Mouse (Mus musculus): ENCODE data around the gene Rhog.
"Not testable (repeated sequence)": the region's sequence is repeated elsewhere in the genome, so short reads cannot be mapped to it uniquely, and the experiment has no call there.

Rhog gene

DNA sequence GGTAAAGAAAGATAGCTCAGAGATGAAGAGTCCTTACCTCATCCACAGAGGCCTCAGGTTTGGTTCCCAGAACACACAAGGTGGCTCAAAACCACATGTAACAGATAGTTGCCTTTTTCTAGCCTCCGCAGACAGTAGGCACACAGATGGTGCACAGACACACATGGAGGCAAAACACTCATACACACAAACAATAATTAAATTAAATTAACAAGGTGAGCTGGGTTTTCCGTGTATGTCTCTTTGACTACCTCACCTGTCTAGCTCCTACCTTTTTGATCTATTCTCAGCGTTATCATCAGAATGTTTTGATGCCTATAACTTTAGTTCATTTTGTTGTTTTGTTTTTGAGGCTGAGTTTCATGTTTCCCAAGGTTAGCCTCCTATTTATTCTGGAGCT, at the start of gene Rhog:
Rhog (minus strand) TSS at position 101 of the 400 bp plus-strand sequence.
- DNase-seq (ENCODE audit: low read depth, low spot score): no peak

DNA sequence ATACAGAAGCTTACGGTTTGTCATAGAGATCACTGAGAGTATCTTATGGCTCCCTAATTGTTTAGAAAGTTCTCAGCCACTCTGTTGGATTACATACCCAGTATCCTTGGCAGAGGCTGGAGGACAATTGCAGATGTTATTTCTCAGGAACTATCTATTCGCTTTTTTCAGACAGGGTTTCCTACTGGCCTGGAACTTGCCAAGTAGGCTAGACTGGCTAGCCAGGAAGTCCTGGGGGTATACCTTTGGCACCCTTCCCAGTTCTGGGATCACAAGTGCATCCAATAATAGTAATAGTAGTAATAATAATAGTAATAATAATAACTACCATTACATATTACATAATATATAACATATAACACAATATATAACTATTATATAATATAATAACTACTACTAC, 49.7 kb upstream of the Rhog start:
- no peak for DNase-seq (ENCODE audit: low read depth, low spot score)

DNA sequence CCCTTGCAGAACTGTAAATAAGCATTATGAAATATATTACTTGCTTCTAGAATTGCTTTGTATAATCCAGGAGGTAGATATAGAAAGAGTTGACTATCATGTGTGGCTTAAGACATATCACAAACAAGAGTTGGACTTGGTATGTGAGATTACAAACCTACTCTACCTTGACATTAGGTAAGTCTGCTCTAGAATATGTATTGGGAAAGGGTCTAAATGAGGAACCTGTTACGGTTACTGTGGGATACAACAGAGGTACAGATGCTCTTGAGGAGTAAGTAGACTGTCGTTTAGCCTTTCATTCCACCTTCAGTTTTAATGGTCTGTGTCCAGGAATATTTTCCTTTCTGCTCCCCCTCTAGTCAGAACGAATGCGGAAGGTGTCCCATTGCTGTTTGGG, 46.6 kb upstream of the Rhog start:
- no peak for DNase-seq (ENCODE audit: low read depth, low spot score)

DNA sequence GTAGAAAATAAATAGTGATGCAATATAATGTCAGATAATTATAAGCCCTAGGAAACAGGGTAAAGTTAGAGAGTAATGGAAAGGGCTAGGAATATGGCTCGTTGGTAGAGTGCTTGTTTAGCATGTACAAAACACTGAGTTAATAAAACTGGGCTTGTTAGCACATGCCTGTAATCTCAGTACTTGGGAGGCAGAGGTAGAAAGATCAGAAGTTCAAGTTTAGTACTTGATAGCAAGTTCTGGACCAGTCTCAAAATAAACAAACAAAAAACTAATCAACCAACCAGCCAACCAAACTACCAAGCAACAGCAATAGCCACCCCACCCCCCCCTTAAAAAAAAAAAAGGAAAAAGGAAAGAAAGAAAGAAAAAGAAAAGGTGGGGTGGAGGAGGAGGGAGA, 44.9 kb upstream of the Rhog start:
- DNase-seq (ENCODE audit: low read depth, low spot score): no peak

DNA sequence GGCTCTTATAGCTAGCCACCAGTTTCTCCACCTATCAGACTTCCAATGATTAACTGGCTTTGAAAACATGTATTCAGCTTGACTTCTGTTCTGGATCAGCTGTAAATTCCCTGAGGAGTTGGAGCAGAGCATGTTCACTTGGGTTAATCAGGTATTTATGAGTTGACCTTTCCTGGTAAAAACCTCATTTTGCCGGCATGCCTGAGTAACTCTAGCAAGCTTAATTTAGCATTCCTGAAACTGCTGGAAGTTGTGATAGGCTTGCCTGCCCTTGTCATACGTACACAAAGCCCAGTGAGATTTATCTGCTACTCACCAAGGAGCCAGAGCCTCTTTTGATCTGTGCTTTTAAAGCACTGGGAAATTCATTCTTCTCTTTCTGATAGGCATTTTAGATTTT, 37.4 kb upstream of the Rhog start:
- DNase-seq (ENCODE audit: low read depth, low spot score): no peak

DNA sequence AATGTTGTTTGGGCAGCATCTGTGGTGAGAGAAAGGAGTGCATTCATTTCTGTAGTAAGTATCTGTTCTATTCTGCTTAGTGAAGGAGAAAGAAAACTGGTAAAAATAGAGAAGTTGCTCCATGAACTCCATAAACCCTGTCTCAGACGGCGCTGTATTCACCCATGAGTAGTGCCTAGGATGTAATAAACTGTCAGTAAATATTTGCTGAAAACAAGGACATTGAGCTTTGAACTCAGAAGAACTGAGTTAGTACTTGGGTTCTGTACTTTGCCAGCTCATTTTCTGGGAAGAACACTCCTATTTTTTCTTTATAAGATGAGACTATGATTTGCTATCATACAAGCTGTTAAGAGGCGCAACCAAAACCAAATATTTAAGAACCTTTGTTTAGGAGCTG, 36.4 kb upstream of the Rhog start:
- DNase-seq (ENCODE audit: low read depth, low spot score): no peak

DNA sequence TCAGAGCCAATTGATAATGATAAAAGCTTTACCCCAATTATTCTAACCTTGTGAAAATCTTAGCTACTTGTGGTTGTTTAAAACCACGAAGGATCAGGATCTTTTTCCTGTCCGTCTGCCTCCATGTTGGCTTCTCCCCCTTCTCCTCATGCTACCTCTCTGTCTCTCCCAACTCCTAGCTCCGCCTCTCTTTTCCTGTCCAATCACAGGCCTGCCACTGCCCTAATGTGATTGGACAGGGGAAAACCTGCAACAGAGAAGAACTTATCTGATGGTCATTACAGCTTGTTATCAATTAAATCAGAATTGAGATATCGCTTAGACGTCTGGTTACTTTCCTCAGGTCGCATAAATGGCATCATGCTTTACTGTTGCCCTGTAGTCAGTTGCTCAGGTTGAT, 33.6 kb upstream of the Rhog start:
- DNase-seq (ENCODE audit: low read depth, low spot score): no peak

DNA sequence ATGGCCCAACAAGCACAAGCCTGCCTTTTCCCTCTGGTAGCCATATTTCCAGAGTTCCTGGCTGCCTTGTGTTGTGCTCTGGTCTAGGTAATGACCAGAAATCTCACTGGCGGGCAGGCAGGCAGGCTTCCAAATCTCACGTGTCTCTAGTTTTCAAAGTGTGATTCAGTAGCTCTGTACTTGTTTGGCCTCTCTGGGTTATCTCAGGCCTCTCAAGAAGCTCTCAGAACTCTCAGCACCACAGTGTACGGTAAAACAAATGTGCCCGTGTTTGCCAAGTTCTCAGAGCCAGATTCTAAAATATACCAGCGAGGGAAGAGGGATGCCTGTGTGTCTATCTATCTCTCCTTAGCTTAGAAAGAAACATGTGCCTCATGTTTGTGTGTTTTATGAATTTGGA, 26.4 kb upstream of the Rhog start:
- DNase-seq (ENCODE audit: low read depth, low spot score): no peak

DNA sequence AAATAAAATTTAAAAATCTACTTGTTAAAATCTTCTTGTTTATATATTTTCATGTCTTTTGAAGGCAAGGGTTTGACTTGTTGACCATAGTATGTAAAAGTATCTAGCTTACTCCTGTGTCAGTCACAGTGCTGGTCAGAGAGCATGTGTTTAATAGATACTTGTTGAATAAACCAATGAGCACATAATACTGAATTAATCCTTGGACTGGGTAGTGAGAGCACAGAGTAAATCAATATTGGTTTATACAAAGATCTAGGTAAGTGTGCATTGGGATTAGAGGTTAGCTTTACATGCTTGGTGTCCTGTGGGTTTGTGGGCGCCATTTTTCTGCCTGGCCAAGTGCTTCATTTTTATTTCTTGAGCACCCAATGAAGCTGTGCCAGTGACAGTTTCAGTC, 25.5 kb upstream of the Rhog start:
- no peak for DNase-seq (ENCODE audit: low read depth, low spot score)

DNA sequence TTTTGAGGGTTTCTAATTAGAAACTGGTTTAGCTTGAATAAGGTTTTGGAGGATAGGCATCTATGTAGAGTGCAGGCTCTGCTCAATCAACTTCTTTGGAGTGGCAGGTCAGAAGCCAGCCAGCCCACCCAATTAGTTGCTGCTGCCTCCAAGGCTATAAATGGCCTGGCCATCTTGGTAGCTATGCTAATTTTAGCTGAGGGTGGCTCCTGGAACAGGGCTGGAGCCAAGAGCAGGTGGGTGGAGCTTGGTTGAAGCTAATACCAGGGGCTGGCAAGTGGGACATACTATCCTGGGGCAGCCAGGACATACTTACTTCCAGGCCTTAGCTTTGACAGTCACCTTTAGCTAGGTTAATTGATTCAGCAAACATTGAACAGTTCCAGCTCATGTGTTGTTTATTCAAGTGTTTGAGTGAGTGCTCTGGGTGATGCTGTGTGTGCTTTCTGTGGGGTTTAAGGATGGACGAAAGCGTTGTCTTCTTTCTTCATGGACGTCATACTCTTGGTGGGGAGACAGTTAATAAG, 16.6 kb upstream of the Rhog start:
- DNase-seq (ENCODE audit: low read depth, low spot score): no peak

DNA sequence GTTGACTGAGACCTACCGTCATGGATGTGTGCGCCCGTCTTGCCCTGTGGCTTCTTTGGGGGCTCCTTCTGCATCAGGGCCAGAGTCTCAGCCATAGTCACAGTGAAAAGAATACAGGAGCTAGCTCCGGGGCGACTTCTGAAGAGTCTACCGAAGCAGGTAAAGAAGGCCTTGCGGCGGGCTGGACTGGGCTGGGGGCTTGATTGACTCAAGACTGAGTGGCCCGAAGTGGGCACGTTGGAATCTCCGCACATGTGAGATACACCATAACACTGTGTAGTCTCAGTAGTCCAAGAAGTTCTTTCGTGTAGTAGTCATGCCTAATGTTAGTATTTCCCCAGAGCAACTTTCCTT, 12.5 kb upstream of the Rhog start:
- DNase-seq (ENCODE audit: low read depth, low spot score): no peak

DNA sequence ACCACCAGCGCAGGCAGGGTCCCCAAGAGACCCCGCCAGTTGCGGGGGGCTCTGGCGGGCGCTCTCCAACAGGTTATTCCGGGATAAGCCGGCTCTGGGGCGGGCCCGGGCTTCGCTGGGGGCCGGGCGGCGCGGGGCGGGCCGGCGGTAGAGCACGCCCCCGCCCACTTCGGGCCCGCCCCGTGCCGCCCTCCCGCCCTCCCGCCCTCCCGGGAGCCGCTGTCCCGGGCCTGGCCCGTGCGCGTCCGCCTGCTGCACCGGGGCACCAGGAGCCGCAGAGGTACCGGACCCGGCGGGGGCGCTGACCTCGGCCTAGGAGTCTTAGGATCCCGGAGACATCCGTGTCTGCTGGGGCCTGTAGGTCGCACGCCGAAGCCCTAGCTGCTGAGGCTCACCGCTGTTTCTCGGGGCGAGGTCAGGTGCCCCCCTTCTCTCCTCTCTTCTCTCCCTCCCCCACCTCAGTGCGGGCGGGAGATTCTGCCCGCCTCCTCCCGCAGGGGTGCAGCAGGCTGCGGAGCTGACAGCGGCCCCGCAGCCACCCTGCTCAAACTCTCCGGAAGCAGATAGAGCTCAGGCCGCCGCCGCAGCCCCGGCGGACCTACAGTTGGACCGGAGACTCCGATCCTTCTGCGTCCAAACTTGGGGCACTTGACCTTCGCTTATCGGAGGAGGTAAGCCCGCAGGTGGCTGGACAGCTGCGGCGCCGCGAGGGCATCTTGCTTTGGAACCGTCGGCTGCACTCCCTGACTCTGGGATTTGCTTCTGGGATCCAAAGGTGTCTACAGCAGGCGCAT, 11.9 kb upstream of the Rhog start, which contains the start of gene Stim1:
Stim1 (plus strand) TSS at position 206 of the 794 bp plus-strand sequence.
- no peak for DNase-seq (ENCODE audit: low read depth, low spot score)

DNA sequence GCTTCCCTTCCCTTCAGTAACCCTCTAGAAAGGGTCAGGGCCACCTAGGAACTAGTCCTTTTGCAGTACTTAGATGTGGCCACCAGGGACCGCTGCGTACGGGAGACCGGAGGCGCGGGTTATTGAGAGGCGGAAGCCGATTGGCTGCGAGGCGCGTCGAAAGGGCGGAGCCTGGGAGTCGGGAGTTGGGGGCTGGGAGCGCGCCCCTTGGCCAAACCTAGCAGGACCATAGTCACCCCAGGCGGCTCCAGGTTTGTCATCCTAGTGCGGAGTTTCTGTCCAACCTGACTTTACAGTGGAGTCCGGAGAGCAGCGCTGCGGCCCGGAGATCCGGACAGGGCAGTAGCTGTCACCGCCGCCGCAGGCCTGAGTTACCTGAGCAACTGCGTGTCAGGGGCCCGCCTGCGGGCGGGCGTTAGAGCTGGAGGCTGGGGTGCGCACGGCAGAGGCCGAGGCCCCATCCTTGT, 11.3 kb upstream of the Rhog start:
- peak; percentile 79 for DNase-seq (ENCODE audit: low read depth, low spot score)

DNA sequence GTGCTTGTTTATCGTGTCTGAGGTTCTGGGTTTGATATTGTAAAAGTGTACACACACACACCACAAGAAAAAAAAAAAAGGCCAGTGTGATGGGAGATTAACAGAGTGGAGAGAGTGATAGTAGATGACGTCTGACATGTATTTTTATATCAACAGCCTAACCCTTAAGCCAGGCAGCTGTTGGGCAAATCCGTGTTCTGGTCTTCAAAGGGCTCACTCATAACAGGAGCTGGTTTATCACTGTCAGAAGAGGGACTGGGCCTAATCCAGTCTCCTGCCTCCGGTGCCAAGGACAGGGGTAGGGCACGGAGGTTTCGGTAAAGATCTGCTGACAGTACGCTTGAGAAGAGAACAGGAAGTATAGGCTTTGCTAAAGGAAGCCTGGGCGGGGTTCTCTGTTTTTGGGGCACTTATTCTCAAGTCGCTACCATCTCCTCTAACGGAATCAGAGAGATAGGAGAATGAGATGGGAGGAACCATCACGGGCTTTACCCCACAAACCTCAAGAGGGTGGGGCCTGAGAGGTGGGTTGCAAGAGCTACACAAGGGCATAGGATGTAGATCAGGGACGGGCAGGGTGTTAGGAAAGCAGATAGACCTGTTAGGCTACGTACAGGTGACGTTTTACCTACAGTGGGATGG, 10.7 kb upstream of the Rhog start:
- DNase-seq (ENCODE audit: low read depth, low spot score): no peak

DNA sequence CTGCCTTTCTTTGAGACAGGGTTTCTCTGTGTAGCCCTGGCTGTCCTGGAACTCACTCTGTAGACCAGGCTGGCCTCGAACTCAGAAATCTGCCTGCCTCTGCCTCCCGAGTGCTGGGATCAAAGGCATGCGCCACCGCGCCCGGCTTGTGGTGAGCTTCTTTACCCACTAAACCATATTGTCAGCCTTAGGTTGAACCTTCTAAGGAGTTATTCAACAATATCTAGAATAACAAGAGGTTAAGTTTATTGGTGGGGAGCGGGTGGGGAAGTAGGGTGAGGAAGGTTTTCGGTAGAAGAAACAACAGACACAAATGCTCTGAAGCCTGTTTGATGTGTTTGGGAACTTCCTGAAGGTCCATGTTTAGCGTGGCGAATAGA, 10.2 kb upstream of the Rhog start:
- DNase-seq (ENCODE audit: low read depth, low spot score): not testable (repeated sequence)

DNA sequence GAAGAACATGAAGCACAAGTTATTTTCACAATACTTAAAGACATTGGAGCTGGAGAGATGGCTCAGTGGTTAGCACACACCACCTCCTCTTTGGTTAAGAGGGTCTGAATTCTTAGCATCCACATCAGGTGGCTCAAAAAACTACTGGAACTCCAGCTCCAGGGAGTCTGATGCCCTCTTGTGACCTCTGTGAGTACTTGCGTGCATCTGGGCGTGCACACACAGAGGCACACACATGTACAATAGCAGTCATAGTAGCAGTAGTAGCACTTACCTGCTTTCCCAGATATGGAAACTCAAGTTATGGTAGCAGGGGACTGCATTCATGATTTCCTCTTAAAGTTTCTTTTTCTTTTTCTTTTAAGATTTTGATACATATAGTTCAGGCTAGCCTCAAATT, 7.2 kb upstream of the Rhog start:
- no peak for DNase-seq (ENCODE audit: low read depth, low spot score)

DNA sequence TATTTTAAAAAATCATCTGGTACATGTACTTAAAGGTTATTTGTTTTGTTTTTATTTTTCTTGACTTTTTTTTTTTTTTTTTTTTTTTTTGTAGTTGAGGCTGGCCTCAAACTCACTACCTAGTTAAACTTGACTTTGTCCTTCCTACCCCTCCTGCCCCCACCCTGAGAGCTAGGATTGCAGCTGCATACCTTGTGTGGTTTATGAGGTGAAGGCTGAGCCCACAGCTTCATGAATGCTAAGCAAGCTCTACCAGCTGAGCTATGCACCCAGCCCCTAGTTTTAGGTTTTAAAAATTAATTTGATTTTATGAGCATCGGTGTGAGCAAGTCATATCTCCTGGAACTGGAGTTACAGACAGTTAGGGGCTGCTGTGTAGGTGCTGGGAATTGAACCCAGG, 4.7 kb upstream of the Rhog start:
- DNase-seq (ENCODE audit: low read depth, low spot score): no peak

DNA sequence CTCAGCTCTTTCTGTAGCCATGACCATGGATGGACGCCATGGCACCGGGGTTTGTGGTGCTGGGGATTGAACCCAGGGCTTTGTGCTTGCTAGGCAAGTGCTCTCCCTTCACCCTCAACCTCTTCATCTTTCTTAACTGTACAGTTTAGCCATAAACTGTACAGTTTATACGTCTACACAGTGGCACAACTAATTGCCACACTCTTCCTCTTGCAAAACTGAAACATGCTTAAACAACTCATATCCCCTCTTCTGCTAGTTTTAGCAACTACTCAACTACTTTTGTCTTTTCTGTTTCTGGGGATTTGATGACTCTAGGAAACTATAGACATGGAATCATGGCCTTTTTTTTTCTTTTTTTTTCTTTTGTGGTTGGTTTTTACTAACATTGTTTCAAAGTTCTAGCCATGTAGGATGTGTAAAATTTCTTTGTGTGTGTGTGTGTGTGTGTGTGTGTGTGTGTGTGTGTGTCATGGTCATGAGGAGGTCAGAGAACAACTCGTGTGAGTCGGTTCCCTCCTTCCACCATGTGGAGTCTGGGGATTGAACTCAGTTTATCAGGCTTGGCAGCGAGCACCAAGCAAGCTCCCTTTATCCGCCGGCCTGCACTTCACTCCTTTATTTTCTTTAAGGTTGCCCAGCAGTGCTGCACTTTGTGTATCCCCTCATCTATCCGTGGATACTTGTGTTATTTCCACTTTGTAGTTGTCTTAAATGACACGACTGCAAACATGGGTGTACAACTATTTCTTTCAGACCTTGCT, 4.0 kb upstream of the Rhog start:
- DNase-seq (ENCODE audit: low read depth, low spot score): no peak

DNA sequence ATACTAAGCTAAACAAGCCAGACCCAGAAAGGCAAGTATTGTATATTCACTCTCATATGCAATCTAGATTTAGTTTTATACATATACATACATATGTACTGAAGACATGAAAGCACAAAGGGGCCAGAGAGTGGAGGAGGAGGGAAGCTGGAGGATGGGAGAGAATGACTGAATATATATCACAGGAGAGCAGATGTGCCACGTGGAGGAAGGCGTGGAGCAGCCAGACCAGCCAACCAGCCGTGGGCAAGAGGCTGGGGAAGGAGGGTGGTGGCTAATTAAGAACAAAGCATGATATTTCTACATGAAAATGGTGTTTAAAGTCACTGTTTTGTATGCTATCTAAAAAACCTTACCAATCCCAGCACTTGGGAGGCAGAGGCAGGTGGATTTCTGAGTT, 2.9 kb upstream of the Rhog start:
- DNase-seq (ENCODE audit: low read depth, low spot score): no peak

DNA sequence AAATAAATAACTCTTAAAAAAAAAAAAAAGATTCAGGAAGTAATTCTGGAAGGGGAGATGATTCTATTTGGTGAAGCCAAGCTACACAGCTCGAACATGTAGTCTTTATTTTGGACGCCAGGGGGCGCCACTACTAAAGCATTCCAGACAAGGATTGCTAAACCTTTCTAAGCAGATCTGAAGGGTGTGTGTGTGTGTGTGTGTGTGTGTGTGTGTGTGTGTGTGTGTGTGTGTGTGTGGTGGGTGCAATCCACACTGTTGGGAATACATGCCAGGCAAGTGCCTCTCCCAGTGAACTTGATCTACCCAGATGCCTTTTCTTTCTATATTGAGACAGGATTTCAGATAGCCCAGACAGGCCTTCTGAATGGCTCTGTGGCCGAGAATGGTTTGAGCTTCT, 2.3 kb upstream of the Rhog start:
- DNase-seq (ENCODE audit: low read depth, low spot score): no peak

DNA sequence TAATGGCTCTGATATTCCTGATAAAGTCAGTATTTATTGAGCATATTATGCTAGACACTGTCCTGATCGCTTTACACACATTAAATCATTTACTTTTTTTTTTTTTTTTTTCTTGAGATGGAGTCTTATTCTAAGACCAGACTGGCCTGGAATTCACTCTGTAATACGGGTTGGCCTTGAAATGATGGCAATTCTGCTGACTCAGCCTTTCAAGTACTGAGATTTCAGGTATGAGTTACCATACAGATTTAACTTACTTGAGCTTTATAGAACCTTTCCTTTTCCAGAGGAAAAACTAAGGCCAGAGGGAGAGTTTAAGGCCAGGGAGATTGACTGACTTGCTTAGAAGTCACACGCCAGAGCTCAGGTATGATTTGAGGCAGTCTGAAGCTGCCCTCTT, 782 bp upstream of the Rhog start:
- no peak for DNase-seq (ENCODE audit: low read depth, low spot score)

DNA sequence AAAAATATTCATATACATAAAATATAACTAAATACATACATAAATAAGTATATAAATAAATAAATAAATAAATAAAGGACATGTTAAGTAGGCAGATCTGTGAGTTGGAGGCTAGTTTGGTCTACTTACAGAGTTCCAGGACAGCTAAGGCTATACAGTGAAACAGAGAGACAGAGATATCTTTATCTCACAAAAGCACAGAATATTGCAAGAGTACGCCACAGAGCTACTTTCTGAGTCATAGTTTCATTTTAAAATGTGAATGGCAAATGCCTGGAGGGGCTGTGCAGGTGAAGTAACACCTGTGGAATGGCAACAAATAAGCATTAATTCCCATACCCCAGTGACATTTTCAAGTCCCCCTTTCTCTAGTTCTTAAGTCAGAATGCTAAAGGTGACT, 2.2 kb downstream of the Rhog start:
- DNase-seq (ENCODE audit: low read depth, low spot score): no peak

Measured in brain, embryonic 18.5 days (tissue).